ENCODE assay signal across 1 mouse cellular context in genomic region chr11:119052661-119053256, GRCm38 (mm10).
TF ChIP-seq lines count a peak whose summit lies in the region.

No protein-coding gene starts in this region.

TF ChIP-seq in MEL, 35 proteins besides CTCF, POLR2A, EP300 and RAD21 (continued from another document):
- TF ChIP-seq POLR2AphosphoS2 (IDR thresholded peaks at IDR 0.05; ENCODE audit: low read length), result no peak
